Mouse (Mus musculus) forebrain, embryonic 16.5 days (tissue): ENCODE data around the gene Tarm1. TPM values are rescaled to one million over a fixed set of nuclear protein-coding genes. Genes with fewer than 3 reads are reported as not detected.

Experiments used
- ATAC-seq: fragments of 200-750 bp; cut with Nextera tagmentation; 2 replicates; pipeline ENCODE4 v1.8.0; 2017; ENCODE audit warnings: mild to moderate bottlenecking, moderate library complexity
- H3K27ac ChIP-seq: fragments of 300-500 bp; sonication (generic); 2 replicates; pipeline ENCODE4 v1.5.1; 2014; ENCODE audit warnings: low read length, control low read depth
- H3K27me3 ChIP-seq: fragments of 300-500 bp; sonication (generic); replicated peaks from 2 replicates; pipeline ENCODE4 v1.6.1; 2014; ENCODE audit warnings: low read length; ENCODE audit not compliant: control insufficient read depth, insufficient read depth
- H3K36me3 ChIP-seq: fragments of 300-500 bp; sonication (generic); 2 replicates; pipeline ENCODE4 v1.6.1; 2014; ENCODE audit not compliant: control insufficient read depth, insufficient read depth
- H3K4me1 ChIP-seq: fragments of 300-500 bp; sonication (generic); replicated peaks from 2 replicates; pipeline ENCODE4 v1.6.1; 2014; ENCODE audit warnings: low read length; ENCODE audit not compliant: control insufficient read depth, insufficient read depth
- H3K4me2 ChIP-seq: fragments of 300-500 bp; sonication (generic); 2 replicates; pipeline ENCODE4 v1.6.1; 2014; ENCODE audit warnings: mild to moderate bottlenecking, low read length, control low read depth
- H3K4me3 ChIP-seq: fragments of 300-500 bp; sonication (generic); replicated peaks from 2 replicates; pipeline ENCODE4 v1.5.1; 2014; ENCODE audit warnings: mild to moderate bottlenecking, low read length, control low read depth
- H3K9ac ChIP-seq: fragments of 300-500 bp; sonication (generic); replicated peaks from 2 replicates; pipeline ENCODE4 v1.6.1; 2014; ENCODE audit warnings: low read depth, low read length, control low read depth
- H3K9me3 ChIP-seq: fragments of 300-500 bp; sonication (generic); 2 replicates; pipeline ENCODE4 v1.6.1; 2016; ENCODE audit warnings: low read length; ENCODE audit not compliant: control insufficient read depth
- WGBS: fragments of 180-500 bp; shearing (Covaris S2); extraction: QIAGEN DNeasy Blood & Tissue Kit; methylation state at CpG from one replicate; pipeline ENCODE4 v1.1.7; 2014; 5-methylcytosine and 5-hydroxymethylcytosine counted together
- polyA plus RNA-seq: library from polyadenylated mRNA; unstranded; fragments of >200 nt; fragmentation: Nextera tagmentation; extraction: Ambion mirVana; gene quantifications from 2 replicates; pipeline ENCODE4 v1.2.1, GENCODE M21; 2015

Gene Tarm1
- polyA plus RNA-seq, 1 experiment from 2014 or later, result not detected

DNA sequence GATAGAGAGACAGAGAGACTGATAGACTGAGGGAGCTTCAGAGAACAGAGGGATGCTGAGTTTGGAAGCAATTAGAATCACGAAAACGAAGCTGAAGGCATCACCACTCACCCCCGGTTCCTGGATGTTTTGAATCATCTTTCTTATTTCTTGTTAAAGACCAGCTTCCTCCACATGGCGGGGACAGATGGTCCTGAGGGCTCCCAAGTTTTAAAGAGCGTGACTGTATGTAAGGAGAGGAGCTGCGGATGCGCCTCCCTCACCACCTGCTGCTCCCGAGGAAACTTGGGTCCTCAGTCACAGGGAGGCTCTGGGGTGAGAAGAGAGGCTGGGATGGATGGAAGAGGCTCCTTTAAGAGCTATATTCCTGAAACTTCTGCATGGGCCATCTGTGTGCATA lies 42.2 kb downstream of the Tarm1 start:
- Histone ChIP-seq H3K4me1 (no peaks in the 10 kb centered on the region), H3K9me3 (no peaks in the 10 kb centered on the region), H3K27me3 (no peaks in the 10 kb centered on the region), H3K4me3 (no peak overlapping the region), H3K4me2 (no peak overlapping the region), H3K27ac (no peak overlapping the region), H3K9ac (no peak overlapping the region), H3K36me3 (no peaks in the 10 kb centered on the region)
- WGBS, result 86% methylated on average over 8 of the region's 8 CpGs
- ATAC-seq, result no peak

GRCm38 (mm10) chr7:3457841-3458217 lies 44.6 kb downstream of the Tarm1 start:
- Histone ChIP-seq H3K4me3 (no peak overlapping the region), H3K4me2 (no peak overlapping the region), H3K9ac (no peak overlapping the region), H3K9me3 (no peaks in the 10 kb centered on the region), H3K27ac (no peak overlapping the region), H3K4me1 (no peaks in the 10 kb centered on the region), H3K27me3 (no peaks in the 10 kb centered on the region), H3K36me3 (no peaks in the 10 kb centered on the region)
- no peak for ATAC-seq
- 82% methylated on average over 9 of the region's 9 CpGs for whole genome bisulfite sequencing

DNA sequence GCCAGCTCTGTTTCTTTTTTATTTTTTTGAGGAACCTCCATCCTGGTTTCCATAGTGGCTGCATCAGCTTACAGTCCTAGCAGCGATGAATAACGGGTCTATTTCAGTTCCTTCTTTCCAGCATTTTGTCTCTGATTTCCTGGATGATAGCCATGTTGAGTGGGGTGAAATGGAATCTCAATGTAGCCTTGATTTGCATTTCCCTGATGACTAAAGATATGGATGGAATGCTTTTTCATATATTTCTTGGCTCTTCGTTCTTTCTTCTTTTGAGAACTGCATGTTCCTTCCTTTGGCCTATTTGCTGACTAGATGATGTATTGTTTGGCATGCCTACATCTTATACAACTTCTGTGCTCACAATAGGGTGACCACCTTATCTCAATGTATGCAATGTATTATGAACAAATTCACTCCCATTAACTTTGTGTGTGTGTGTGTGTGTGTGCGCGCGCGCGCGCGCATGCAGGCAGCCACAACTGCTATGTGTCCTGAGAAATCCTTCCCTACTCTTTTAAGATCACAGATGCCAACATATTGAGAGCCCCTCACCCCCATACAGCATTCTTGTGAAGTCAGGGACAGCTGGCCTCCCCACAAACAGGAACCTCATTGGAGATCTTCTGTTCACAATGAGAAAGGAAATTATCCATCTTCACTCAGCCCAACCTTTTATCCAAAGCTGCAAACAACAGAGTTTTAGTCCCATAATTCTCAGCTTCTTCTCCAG lies 45.1 kb downstream of the Tarm1 start:
- H3K9ac ChIP-seq, result no peak overlapping the region
- WGBS, result 95% methylated on average over 10 of the region's 10 CpGs
- ATAC-seq, result no peak
- no peaks in the 10 kb centered on the region for H3K9me3 ChIP-seq
- H3K36me3 ChIP-seq, result no peaks in the 10 kb centered on the region
- H3K27me3 ChIP-seq, result no peaks in the 10 kb centered on the region
- H3K27ac ChIP-seq, result no peak overlapping the region
- no peak overlapping the region for H3K4me3 ChIP-seq
- no peak overlapping the region for H3K4me2 ChIP-seq
- H3K4me1 ChIP-seq, result no peaks in the 10 kb centered on the region

DNA sequence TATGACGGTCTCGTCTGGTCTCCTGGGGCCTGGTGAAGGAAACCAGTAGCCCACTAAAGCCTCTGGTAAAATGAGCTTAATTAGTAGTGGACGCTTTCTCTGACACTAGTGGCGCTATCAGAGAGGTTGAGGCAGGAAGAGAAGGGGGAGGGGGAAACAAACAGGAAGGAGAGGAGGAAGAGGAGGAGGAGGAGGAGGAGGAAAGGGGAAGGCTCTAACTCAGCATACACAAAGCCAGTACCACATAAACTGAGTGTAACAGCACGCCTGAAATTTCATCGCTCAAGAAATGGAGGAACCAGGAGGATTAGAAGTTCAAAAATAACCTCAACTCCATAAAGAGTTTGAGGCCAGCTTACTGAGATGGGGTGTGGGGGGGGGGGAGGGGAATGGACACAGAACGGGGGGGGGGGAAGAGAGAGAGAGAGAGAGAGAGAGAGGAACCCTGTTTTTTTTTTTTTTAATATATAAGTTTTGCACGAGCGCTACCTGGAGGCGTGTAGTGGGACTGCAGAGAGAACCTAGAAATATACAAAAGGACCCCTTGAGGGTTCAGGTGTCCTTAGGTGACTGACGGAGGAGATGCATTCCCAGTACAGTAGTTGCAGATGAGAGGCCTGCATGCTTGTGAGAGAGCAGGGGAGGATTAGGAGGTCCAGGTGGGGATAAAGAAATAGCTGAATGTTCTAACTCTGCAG lies 48.8 kb downstream of the Tarm1 start:
- Histone ChIP-seq H3K4me3 (no peak overlapping the region), H3K9ac (no peak overlapping the region), H3K27me3 (no peaks in the 10 kb centered on the region), H3K27ac (no peak overlapping the region), H3K4me2 (no peak overlapping the region), H3K36me3 (no peaks in the 10 kb centered on the region), H3K9me3 (no peaks in the 10 kb centered on the region), H3K4me1 (no peaks in the 10 kb centered on the region)
- WGBS, result 53% methylated on average over 11 of the region's 11 CpGs
- ATAC-seq, result no peak

- no peak for ATAC-seq
- Histone ChIP-seq H3K9ac (no peak overlapping the region), H3K27me3 (no peaks in the 10 kb centered on the region), H3K36me3 (no peaks in the 10 kb centered on the region), H3K4me2 (no peak overlapping the region), H3K4me3 (no peak overlapping the region), H3K4me1 (no peaks in the 10 kb centered on the region), H3K9me3 (no peaks in the 10 kb centered on the region), H3K27ac (no peak overlapping the region)
- WGBS, result 65% methylated on average over 12 of the region's 12 CpGs
These were observed 49.5 kb downstream of the Tarm1 start for GRCm38 (mm10) chr7:3452821-3453485.

DNA sequence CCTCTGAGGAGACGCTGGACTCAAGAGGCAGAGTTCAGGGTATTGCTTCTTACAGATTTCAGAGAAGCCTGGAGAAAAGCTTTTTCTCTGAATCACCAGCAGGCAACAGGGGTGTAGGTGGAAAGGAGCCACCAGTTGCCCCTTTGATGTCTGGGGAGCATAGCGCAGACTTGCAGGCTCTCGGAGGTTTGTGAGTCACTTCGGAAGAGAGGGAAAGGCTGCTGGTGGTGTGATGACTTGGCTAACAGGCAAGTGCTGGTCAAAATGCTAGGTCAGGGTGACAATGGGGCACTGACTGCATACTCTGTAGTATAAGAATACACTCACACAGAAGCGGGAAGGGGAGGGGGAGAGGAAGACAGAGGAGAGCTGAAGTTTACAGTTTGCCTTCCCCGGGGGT lies 51.3 kb downstream of the Tarm1 start:
- 72% methylated on average over 6 of the region's 6 CpGs for WGBS
- no peaks in the 10 kb centered on the region for H3K36me3 ChIP-seq
- no peak overlapping the region for H3K4me2 ChIP-seq
- no peak overlapping the region for H3K4me3 ChIP-seq
- ATAC-seq, result no peak
- no peaks in the 10 kb centered on the region for H3K9me3 ChIP-seq
- H3K9ac ChIP-seq, result no peak overlapping the region
- no peak overlapping the region for H3K27ac ChIP-seq
- no peaks in the 10 kb centered on the region for H3K4me1 ChIP-seq
- no peaks in the 10 kb centered on the region for H3K27me3 ChIP-seq

GRCm38 (mm10) chr7:3450671-3451070 lies 51.8 kb downstream of the Tarm1 start:
- Histone ChIP-seq H3K4me1 (no peaks in the 10 kb centered on the region), H3K4me2 (no peak overlapping the region), H3K4me3 (no peak overlapping the region), H3K27me3 (no peaks in the 10 kb centered on the region), H3K27ac (no peak overlapping the region), H3K9me3 (no peaks in the 10 kb centered on the region), H3K36me3 (no peaks in the 10 kb centered on the region), H3K9ac (no peak overlapping the region)
- 72% methylated on average over 5 of the region's 5 CpGs for WGBS
- no peak for ATAC-seq

DNA sequence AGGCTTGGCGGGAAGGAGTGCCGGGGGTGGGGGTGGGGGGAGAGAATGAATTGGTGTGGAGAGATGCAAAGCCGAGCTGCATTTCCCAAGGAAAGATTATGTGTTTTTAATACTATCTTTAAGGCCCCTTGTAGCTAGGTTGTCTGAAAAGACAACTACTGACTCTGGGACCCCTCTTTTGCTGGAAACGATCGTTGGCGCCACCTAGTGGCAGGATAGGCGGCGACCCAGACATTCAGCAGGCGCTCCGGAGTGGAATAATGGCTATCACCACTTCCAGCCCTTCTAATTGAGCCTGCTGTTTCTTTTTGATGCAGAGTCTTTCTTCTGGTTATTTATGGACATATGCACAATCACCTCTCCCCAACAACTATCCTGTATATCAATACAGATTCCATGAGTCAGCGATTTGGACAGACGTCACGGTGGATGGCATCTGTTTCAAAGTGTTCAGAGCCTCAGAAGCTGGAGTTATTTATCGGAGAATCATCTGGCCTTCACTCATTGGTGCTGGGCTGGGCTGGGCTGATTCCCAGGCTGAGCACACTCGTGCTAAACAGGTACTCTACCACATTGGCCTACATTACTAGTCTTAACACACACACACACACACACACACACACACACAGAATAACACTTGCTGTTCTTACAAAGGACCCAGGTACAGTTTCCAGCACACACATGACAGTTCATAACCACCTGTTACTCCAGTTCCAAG lies 53.5 kb downstream of the Tarm1 start:
- H3K4me2 ChIP-seq, result no peak overlapping the region
- no peaks in the 10 kb centered on the region for H3K9me3 ChIP-seq
- ATAC-seq, result peak; percentile 85
- H3K4me1 ChIP-seq, result no peaks in the 10 kb centered on the region
- H3K27me3 ChIP-seq, result no peaks in the 10 kb centered on the region
- WGBS, result 17% methylated on average over 15 of the region's 15 CpGs
- no peak overlapping the region for H3K4me3 ChIP-seq
- no peaks in the 10 kb centered on the region for H3K36me3 ChIP-seq
- no peak overlapping the region for H3K27ac ChIP-seq
- H3K9ac ChIP-seq, result no peak overlapping the region

DNA sequence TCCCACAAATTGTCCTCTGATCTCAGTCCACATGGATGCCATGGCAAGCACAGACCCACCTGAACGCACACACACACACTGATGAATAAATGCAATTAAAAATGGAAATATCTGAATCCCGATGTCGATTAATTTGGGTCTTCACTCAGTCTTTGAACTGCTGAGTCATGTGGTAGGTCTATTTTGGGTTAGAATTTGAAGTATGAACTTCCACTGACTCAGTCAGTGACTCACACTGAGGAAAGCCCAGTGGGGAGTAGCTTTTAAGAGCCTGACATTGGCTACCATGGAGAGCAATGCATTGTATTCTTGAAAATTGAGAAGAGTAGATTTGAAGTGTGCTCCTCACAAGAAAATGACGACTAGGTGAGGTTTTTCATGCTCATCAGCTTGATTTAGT lies 55.4 kb downstream of the Tarm1 start:
- H3K9ac ChIP-seq, result no peak overlapping the region
- H3K4me2 ChIP-seq, result no peak overlapping the region
- no peak for ATAC-seq
- 76% methylated on average over 4 of the region's 4 CpGs for WGBS
- no peak overlapping the region for H3K27ac ChIP-seq
- no peaks in the 10 kb centered on the region for H3K27me3 ChIP-seq
- H3K9me3 ChIP-seq, result no peaks in the 10 kb centered on the region
- H3K36me3 ChIP-seq, result no peaks in the 10 kb centered on the region
- H3K4me3 ChIP-seq, result no peak overlapping the region
- no peaks in the 10 kb centered on the region for H3K4me1 ChIP-seq
